Mouse (Mus musculus) lung, adult 2 months (tissue): ENCODE results near the gene Glrx5. TPM values are rescaled to one million over a fixed set of nuclear protein-coding genes. Genes with fewer than 3 reads are reported as not detected.

Source experiments
- DNase-seq: peaks from one replicate; pipeline ENCODE4 v3.0.0; 2022
- H3K4me1 ChIP-seq: fragments of 200-500 bp; 2 replicates; pipeline ENCODE4 v1.6.1; 2011; ENCODE audit warnings: low read length; ENCODE audit not compliant: control insufficient read depth, insufficient read depth
- H3K4me3 ChIP-seq: fragments of 200-500 bp; replicated peaks from 2 replicates; pipeline ENCODE3; 2011; ENCODE audit warnings: low read depth, mild to moderate bottlenecking, control low read depth, low read length; ENCODE audit errors: extremely low read depth
- CTCF ChIP-seq: fragments of 200-500 bp; IDR thresholded peaks from 2 replicates; pipeline ENCODE4 v1.5.1; 2011; ENCODE audit warnings: mild to moderate bottlenecking, low read length, control low read depth; ENCODE audit not compliant: insufficient read depth
- POLR2A ChIP-seq: fragments of 200-500 bp; IDR thresholded peaks from 2 replicates; pipeline ENCODE4 v1.6.1; 2011; ENCODE audit warnings: low read depth, mild to moderate bottlenecking, control low read depth, low read length, borderline replicate concordance; ENCODE audit errors: extremely low read depth
- WGBS: fragments of 180-500 bp; shearing (Covaris S2); methylation state at CpG from one replicate; pipeline ENCODE4 v1.1.7; 2018; 5-methylcytosine and 5-hydroxymethylcytosine counted together
- polyA plus RNA-seq: library from polyadenylated mRNA; depleted of rRNA; stranded (reverse); fragments of >200 nt; gene quantifications from 2 replicates; pipeline ENCODE4 v1.2.3, GENCODE M21; 2012

Glrx5 gene
- polyA plus RNA-seq, 1 experiment, result 43.1 TPM

GRCm38 (mm10) chr12:105013065-105013464 is 19.4 kb upstream of the Glrx5 start:
- Histone ChIP-seq H3K4me3 (peak overlapping the region; percentile 21), H3K4me1 (peaks cover 3% of the 10 kb centered on the region; the same call in 1 of the 2 replicates)
- 9% methylated on average over 17 of the region's 17 CpGs for WGBS
- DNase-seq, result peak; percentile 34
- TF ChIP-seq CTCF (no peak), POLR2A (no peak)

GRCm38 (mm10) chr12:105016199-105016598 is 16.3 kb upstream of the Glrx5 start:
- no peak for DNase-seq
- H3K4me1 ChIP-seq, result peaks cover 3% of the 10 kb centered on the region; the same call in 1 of the 2 replicates
- TF ChIP-seq POLR2A, result no peak
- no peak for TF ChIP-seq CTCF
- WGBS, result 59% methylated on average over 4 of the region's 4 CpGs
- H3K4me3 ChIP-seq, result no peak overlapping the region

DNA sequence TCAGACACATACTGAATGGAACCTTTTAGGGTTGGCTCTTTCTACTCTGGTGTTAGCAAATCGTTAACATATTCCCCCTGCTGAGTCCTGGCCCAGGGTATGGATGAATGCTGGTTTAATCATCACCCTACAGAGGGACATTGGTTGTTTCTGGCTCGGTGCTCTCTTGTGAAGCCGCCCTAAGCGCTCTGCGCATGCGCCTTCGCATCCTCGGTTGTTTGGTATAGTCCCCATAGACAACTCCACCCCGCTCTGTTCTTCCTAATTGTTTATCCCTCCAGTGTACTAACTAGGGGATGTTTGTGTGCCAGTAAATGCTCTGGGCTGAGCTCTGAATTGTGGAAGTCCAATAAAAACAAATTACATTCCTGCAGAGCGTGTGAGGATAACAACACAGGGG is 15.8 kb upstream of the Glrx5 start:
- H3K4me1 ChIP-seq, result peaks cover 3% of the 10 kb centered on the region; the same call in 1 of the 2 replicates
- no peak overlapping the region for H3K4me3 ChIP-seq
- 74% methylated on average over 10 of the region's 10 CpGs for WGBS
- TF ChIP-seq POLR2A, result no peak
- no peak for TF ChIP-seq CTCF
- no peak for DNase-seq

- H3K4me3 ChIP-seq, result no peak overlapping the region
- H3K4me1 ChIP-seq, result no peaks in the 10 kb centered on the region
- TF ChIP-seq CTCF (no peak), POLR2A (no peak)
- 42% methylated on average over 19 of the region's 19 CpGs for WGBS
- no peak for DNase-seq
These were observed 12.9 kb upstream of the Glrx5 start for GRCm38 (mm10) chr12:105019359-105020219.

DNA sequence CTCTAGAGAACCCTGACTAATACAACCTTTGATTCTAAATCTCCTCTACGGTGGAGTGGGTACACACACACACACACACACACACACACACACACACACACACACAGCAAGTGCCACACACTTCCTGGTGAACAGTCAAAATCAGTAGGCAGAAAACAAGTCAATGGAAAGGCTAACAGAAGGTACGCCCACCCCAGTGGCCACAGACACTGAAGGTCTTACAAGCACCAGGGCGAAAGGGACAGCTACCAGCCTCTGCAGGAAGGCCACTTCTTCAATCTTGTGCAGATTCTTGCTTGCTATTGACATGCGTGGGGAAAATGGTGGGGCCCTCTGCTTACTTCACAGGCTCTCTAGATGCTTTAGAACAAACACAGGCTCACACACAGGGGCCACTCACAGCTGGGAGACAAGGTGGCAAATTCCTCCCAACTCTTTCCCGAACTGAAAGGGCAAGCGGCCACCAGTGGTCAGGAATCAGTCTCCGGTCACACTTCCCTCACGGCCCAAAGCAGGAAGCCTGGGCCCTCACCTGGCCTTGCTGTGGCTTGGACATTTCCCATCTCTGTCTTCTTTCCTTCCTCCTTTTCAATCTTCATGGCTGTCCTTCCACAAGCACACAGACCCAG is 10.9 kb upstream of the Glrx5 start:
- DNase-seq, result no peak
- 64% methylated on average over 8 of the region's 8 CpGs for WGBS
- H3K4me3 ChIP-seq, result no peak overlapping the region
- no peaks in the 10 kb centered on the region for H3K4me1 ChIP-seq
- TF ChIP-seq CTCF (no peak), POLR2A (no peak)

DNA sequence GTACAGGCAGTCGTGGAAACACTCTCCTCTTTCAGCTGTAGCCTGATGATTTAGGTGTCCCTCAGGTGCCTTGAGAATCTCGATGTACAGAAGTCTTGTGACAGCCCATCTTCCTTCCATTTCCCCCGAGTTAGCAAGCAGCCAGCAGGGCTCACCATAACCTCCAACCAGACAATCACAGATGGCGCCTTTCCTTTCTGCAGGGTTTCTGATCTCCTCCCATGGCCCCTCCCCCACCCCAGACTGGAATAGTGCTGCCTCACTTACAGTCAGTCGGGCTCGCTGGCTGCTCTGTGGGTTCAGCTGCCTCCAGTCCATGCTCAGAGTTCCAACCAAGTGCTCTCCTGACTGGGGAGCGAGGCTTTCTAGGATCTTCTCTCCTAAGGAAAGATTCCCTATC is 10.3 kb upstream of the Glrx5 start:
- no peak for DNase-seq
- Histone ChIP-seq H3K4me1 (no peaks in the 10 kb centered on the region), H3K4me3 (no peak overlapping the region)
- TF ChIP-seq CTCF (no peak), POLR2A (no peak)
- WGBS, result 56% methylated on average over 7 of the region's 7 CpGs

GRCm38 (mm10) chr12:105022776-105023175 is 9.7 kb upstream of the Glrx5 start:
- no peaks in the 10 kb centered on the region for H3K4me1 ChIP-seq
- TF ChIP-seq CTCF (no peak), POLR2A (no peak)
- H3K4me3 ChIP-seq, result no peak overlapping the region
- no peak for DNase-seq
- WGBS, result 95% methylated on average over 9 of the region's 9 CpGs

DNA sequence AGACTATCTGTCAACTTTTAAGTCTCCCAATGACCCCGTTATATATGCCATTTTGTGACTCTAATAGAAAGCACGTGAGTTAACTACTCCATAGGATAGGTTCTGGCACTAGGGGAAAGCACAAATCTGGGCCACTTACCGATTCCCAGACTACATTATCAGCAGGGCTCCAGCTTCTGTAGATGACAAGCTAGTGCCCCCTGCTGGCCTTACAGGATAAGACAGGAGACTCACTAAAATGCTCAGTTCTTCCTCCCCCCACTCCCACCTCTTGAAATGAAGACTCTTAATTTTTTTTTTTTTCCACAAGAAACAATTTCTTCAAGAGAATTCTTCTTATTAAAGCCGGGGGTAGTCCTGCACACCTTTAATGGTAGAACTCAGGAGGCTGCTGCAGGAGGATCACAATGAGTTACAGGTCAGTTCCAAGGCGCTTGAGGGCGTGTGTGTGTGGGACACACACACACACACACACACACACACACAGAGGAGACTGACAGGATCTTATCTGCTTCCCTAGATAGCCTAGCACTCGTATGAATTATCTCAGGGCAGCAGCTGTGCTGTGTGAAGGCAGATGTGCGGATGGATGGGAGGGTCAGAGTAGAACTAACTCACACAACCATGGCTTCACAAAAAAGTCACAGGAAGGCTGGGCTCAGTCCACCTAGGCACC is 7.1 kb upstream of the Glrx5 start:
- Histone ChIP-seq H3K4me1 (no peaks in the 10 kb centered on the region), H3K4me3 (no peak overlapping the region)
- TF ChIP-seq POLR2A, result no peak
- TF ChIP-seq CTCF, result peak; percentile 64
- 42% methylated on average over 8 of the region's 8 CpGs for WGBS
- peak; percentile 59 for DNase-seq

DNA sequence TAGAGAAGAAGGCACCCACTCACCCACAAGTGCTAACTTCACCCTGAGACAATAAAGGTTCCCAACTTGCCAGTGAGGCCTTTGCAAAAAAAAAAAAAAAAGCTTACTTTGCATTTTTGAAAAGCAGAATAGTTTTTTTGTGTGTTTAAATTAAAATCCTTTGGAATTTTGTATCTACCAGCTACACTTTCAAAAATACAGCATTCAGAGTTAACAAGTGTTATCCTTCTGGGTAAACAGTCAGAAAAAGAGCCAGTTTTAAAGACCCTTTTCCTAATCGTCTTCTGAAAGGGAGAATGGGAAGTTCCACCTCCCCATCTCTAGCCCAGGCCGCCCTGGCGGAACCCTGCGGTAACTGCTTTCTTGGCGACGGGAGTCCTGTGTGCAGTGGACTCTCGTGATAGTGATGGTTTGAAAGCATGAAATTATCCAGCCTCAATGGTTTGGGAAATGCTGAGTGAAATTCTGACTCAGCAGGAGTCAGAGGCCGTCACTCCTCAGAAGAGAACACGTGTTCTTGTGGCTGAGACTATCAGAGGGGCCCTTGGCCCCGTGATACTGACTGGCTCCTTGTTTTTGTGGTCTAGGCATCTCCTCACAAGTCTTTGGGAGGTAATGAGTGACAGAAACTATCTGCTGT is 6.4 kb upstream of the Glrx5 start:
- no peak for TF ChIP-seq CTCF
- WGBS, result 68% methylated on average over 10 of the region's 10 CpGs
- DNase-seq, result no peak
- peaks cover 3% of the 10 kb centered on the region; the same call in 1 of the 2 replicates for H3K4me1 ChIP-seq
- H3K4me3 ChIP-seq, result no peak overlapping the region
